Mouse (Mus musculus): Measurements from ENCODE around the gene Cd40. TPM values are rescaled to one million over a fixed set of nuclear protein-coding genes. Genes with fewer than 3 reads are reported as not detected.

Gene Cd40
- polyA plus RNA-seq, 1 experiment from 2014 or later: 8.4 TPM

GRCm38 (mm10) chr2:165081257-165081656 lies 25.8 kb downstream of the Cd40 start:
- peaks cover 66% of the 10 kb centered on the region for H3K27me3 ChIP-seq
- no peak for ATAC-seq (replicated peaks; ENCODE audit: low FRiP score)
- H3K27ac ChIP-seq: no peak overlapping the region
- H3K36me3 ChIP-seq: no peaks in the 10 kb centered on the region
- no peak overlapping the region for H3K9ac ChIP-seq
- H3K4me2 ChIP-seq: no peak overlapping the region
- H3K4me3 ChIP-seq (replicated peaks): no peak overlapping the region
- H3K4me1 ChIP-seq: peaks cover 17% of the 10 kb centered on the region; the same call in 1 of the 2 replicates
- H3K9me3 ChIP-seq (replicated peaks): no peaks in the 10 kb centered on the region
- 30% methylated on average over 7 of the region's 7 CpGs for WGBS

GRCm38 (mm10) chr2:165086634-165087033 lies 31.2 kb downstream of the Cd40 start:
- no peak overlapping the region for H3K27ac ChIP-seq
- H3K9ac ChIP-seq: no peak overlapping the region
- ATAC-seq (replicated peaks; ENCODE audit: low FRiP score): no peak
- peaks cover 26% of the 10 kb centered on the region for H3K27me3 ChIP-seq
- H3K4me2 ChIP-seq: no peak overlapping the region
- H3K4me3 ChIP-seq (replicated peaks): no peak overlapping the region
- WGBS: 80% methylated on average over 4 of the region's 4 CpGs
- H3K4me1 ChIP-seq: no peaks in the 10 kb centered on the region
- no peaks in the 10 kb centered on the region for H3K36me3 ChIP-seq
- H3K9me3 ChIP-seq (replicated peaks): no peaks in the 10 kb centered on the region

GRCm38 (mm10) chr2:165089470-165089869 lies 34.0 kb downstream of the Cd40 start:
- H3K9me3 ChIP-seq (replicated peaks): no peaks in the 10 kb centered on the region
- H3K4me3 ChIP-seq (replicated peaks): no peak overlapping the region
- no peak for ATAC-seq (replicated peaks; ENCODE audit: low FRiP score)
- H3K4me1 ChIP-seq: no peaks in the 10 kb centered on the region
- H3K27ac ChIP-seq: no peak overlapping the region
- no peak overlapping the region for H3K9ac ChIP-seq
- peaks cover 27% of the 10 kb centered on the region for H3K27me3 ChIP-seq
- WGBS: 39% methylated on average over 14 of the region's 14 CpGs
- H3K36me3 ChIP-seq: no peaks in the 10 kb centered on the region
- H3K4me2 ChIP-seq: no peak overlapping the region

- Histone ChIP-seq H3K27me3 (peaks cover 28% of the 10 kb centered on the region), H3K9ac (no peak within 1 kb of the TSS), H3K36me3 (no peaks in the 10 kb centered on the region), H3K4me3 (replicated peaks) (no peak within 1 kb of the TSS), H3K9me3 (replicated peaks) (no peaks in the 10 kb centered on the region), H3K4me2 (no peak within 1 kb of the TSS), H3K27ac (no peak within 1 kb of the TSS), H3K4me1 (no peaks in the 10 kb centered on the region)
- no peak for ATAC-seq (replicated peaks; ENCODE audit: low FRiP score)
- 80% methylated on average over 2 of the region's 2 CpGs for WGBS
These were observed 35.2 kb downstream of the Cd40 start, which contains the start of gene 1700025C18Rik for GRCm38 (mm10) chr2:165090650-165091049. Gene 1700025C18Rik (minus strand): TSS chr2:165090750.

- Histone ChIP-seq H3K9me3 (replicated peaks) (no peaks in the 10 kb centered on the region), H3K27me3 (peaks cover 37% of the 10 kb centered on the region), H3K9ac (no peak overlapping the region), H3K4me2 (no peak overlapping the region), H3K36me3 (no peaks in the 10 kb centered on the region), H3K27ac (no peak overlapping the region), H3K4me1 (no peaks in the 10 kb centered on the region), H3K4me3 (replicated peaks) (no peak overlapping the region)
- ATAC-seq (replicated peaks; ENCODE audit: low FRiP score): no peak
- 61% methylated on average over 8 of the region's 8 CpGs for WGBS
These were observed 36.1 kb downstream of the Cd40 start for GRCm38 (mm10) chr2:165091433-165091965.

GRCm38 (mm10) chr2:165092393-165092792 lies 37.0 kb downstream of the Cd40 start:
- WGBS: 65% methylated on average over 7 of the region's 7 CpGs
- no peak overlapping the region for H3K4me3 ChIP-seq (replicated peaks)
- H3K4me2 ChIP-seq: no peak overlapping the region
- no peaks in the 10 kb centered on the region for H3K4me1 ChIP-seq
- H3K9ac ChIP-seq: no peak overlapping the region
- H3K36me3 ChIP-seq: no peaks in the 10 kb centered on the region
- H3K27me3 ChIP-seq: peaks cover 46% of the 10 kb centered on the region
- no peak overlapping the region for H3K27ac ChIP-seq
- ATAC-seq (replicated peaks; ENCODE audit: low FRiP score): no peak
- H3K9me3 ChIP-seq (replicated peaks): no peaks in the 10 kb centered on the region

- Histone ChIP-seq H3K27me3 (peaks cover 72% of the 10 kb centered on the region), H3K9me3 (replicated peaks) (no peaks in the 10 kb centered on the region), H3K27ac (no peak overlapping the region), H3K36me3 (no peaks in the 10 kb centered on the region), H3K9ac (no peak overlapping the region), H3K4me1 (no peaks in the 10 kb centered on the region), H3K4me2 (no peak overlapping the region), H3K4me3 (replicated peaks) (no peak overlapping the region)
- WGBS: 21% methylated on average over 10 of the region's 10 CpGs
- no peak for ATAC-seq (replicated peaks; ENCODE audit: low FRiP score)
These were observed 40.9 kb downstream of the Cd40 start for GRCm38 (mm10) chr2:165096367-165096766.

- peaks cover 85% of the 10 kb centered on the region for H3K27me3 ChIP-seq
- no peak for ATAC-seq (replicated peaks; ENCODE audit: low FRiP score)
- no peak overlapping the region for H3K4me3 ChIP-seq (replicated peaks)
- no peak overlapping the region for H3K9ac ChIP-seq
- WGBS: 86% methylated on average over 3 of the region's 3 CpGs
- no peaks in the 10 kb centered on the region for H3K9me3 ChIP-seq (replicated peaks)
- no peak overlapping the region for H3K27ac ChIP-seq
- no peak overlapping the region for H3K4me2 ChIP-seq
- H3K36me3 ChIP-seq: no peaks in the 10 kb centered on the region
- no peaks in the 10 kb centered on the region for H3K4me1 ChIP-seq
These were observed 43.4 kb downstream of the Cd40 start for GRCm38 (mm10) chr2:165098861-165099260.

GRCm38 (mm10) chr2:165100749-165101148 lies 45.3 kb downstream of the Cd40 start:
- Histone ChIP-seq H3K9me3 (replicated peaks) (no peaks in the 10 kb centered on the region), H3K27me3 (peaks cover 97% of the 10 kb centered on the region), H3K4me3 (replicated peaks) (no peak overlapping the region), H3K27ac (no peak overlapping the region), H3K4me2 (no peak overlapping the region), H3K4me1 (no peaks in the 10 kb centered on the region), H3K36me3 (no peaks in the 10 kb centered on the region), H3K9ac (no peak overlapping the region)
- 5% methylated on average over 6 of the region's 6 CpGs for WGBS
- ATAC-seq (replicated peaks; ENCODE audit: low FRiP score): no peak

GRCm38 (mm10) chr2:165102920-165103319 lies 47.5 kb downstream of the Cd40 start:
- Histone ChIP-seq H3K27ac (no peak overlapping the region), H3K36me3 (no peaks in the 10 kb centered on the region), H3K4me3 (replicated peaks) (no peak overlapping the region), H3K27me3 (peaks cover 94% of the 10 kb centered on the region), H3K9me3 (replicated peaks) (no peaks in the 10 kb centered on the region), H3K9ac (no peak overlapping the region), H3K4me2 (no peak overlapping the region), H3K4me1 (peaks cover 7% of the 10 kb centered on the region)
- ATAC-seq (replicated peaks; ENCODE audit: low FRiP score): no peak
- 73% methylated on average over 3 of the region's 3 CpGs for WGBS

- H3K9me3 ChIP-seq (replicated peaks): no peaks in the 10 kb centered on the region
- ATAC-seq (replicated peaks; ENCODE audit: low FRiP score): no peak
- H3K4me1 ChIP-seq: peaks cover 7% of the 10 kb centered on the region
- H3K27ac ChIP-seq: no peak overlapping the region
- H3K36me3 ChIP-seq: no peaks in the 10 kb centered on the region
- no peak overlapping the region for H3K4me3 ChIP-seq (replicated peaks)
- H3K4me2 ChIP-seq: no peak overlapping the region
- 70% methylated on average over 16 of the region's 16 CpGs for WGBS
- H3K27me3 ChIP-seq: peaks cover 95% of the 10 kb centered on the region
- no peak overlapping the region for H3K9ac ChIP-seq
These were observed 50.2 kb downstream of the Cd40 start for GRCm38 (mm10) chr2:165105513-165106079.

- Histone ChIP-seq H3K4me1 (peaks cover 7% of the 10 kb centered on the region), H3K9me3 (replicated peaks) (no peaks in the 10 kb centered on the region), H3K9ac (no peak overlapping the region), H3K4me3 (replicated peaks) (no peak overlapping the region), H3K36me3 (no peaks in the 10 kb centered on the region), H3K27ac (no peak overlapping the region), H3K4me2 (peak overlapping the region; percentile 5; the same call in 1 of the 2 replicates), H3K27me3 (peaks cover 95% of the 10 kb centered on the region)
- 17% methylated on average over 18 of the region's 18 CpGs for WGBS
- peak; percentile 65 for ATAC-seq (replicated peaks; ENCODE audit: low FRiP score)
These were observed 51.2 kb downstream of the Cd40 start for GRCm38 (mm10) chr2:165106585-165106984.

- H3K9me3 ChIP-seq (replicated peaks): no peaks in the 10 kb centered on the region
- peak; percentile 75 for ATAC-seq (replicated peaks; ENCODE audit: low FRiP score)
These were observed 56.7 kb downstream of the Cd40 start for GRCm38 (mm10) chr2:165112149-165112548.

More at GRCm38 (mm10) chr2:165112149-165112548, 56.7 kb downstream of the Cd40 start:
- Histone ChIP-seq H3K4me3 (replicated peaks) (peak overlapping the region; percentile 17; the same call in 1 of the 2 replicates), H3K27ac (no peak overlapping the region), H3K9ac (no peak overlapping the region), H3K4me1 (peaks cover 27% of the 10 kb centered on the region), H3K36me3 (no peaks in the 10 kb centered on the region), H3K27me3 (peaks cover 95% of the 10 kb centered on the region), H3K4me2 (peak overlapping the region; percentile 40; the same call in 1 of the 2 replicates)
- 1% methylated on average over 53 of the region's 54 CpGs for WGBS
